Mouse (Mus musculus): Measurements from ENCODE around the gene Slc34a1.

Gene Slc34a1

GRCm38 (mm10) chr13:55444286-55444936, 46.4 kb downstream of the Slc34a1 start:
- TF ChIP-seq CTCF (conservative IDR thresholded peaks at IDR 0.05; ENCODE audit: low read length) (no peak), POU5F1 (IDR thresholded peaks at IDR 0.05; ENCODE audit: borderline replicate concordance, low read length) (no peak), NANOG (IDR thresholded peaks at IDR 0.05; ENCODE audit: borderline replicate concordance, low read length) (no peak)
- H3K9me3 ChIP-seq (ENCODE audit: low read length), result peaks cover 10% of the 10 kb centered on the region
- H3K27me3 ChIP-seq (ENCODE audit: insufficient read depth, low read length), result no peaks in the 10 kb centered on the region
- peaks cover 58% of the 10 kb centered on the region for H3K4me1 ChIP-seq (replicated peaks; ENCODE audit: low read depth, low read length)
- H3K4me3 ChIP-seq (replicated peaks; ENCODE audit: low read length), result peak overlapping the region; percentile 98
- H3K36me3 ChIP-seq (ENCODE audit: insufficient read depth, low read length), result peaks cover 29% of the 10 kb centered on the region

DNA sequence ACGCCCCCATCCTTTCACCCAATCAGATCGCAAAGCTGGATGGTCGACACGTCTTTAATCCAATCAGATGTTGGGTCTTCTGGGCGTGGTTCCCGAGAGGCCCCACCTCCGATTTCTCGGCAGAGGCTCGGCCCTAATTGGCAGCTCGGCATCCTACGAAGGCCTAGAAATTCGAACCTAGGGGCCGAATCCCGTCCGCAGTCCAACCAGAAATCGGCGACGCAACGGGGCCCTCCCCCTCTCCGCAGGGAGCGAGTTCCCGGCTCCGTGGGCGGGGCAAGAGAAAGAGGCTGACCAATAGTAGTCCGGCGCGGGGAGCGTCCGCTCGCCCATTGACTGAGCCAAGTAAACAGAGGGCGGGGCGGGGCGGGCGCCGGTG, 46.9 kb downstream of the Slc34a1 start, which contains the start of gene Grk6:
TSS of gene Grk6 (plus strand) at position 136 of the 379 bp plus-strand sequence.
- no peaks in the 10 kb centered on the region for H3K27me3 ChIP-seq (ENCODE audit: insufficient read depth, low read length)
- peak within 1 kb of the TSS; percentile 98 for H3K4me3 ChIP-seq (replicated peaks; ENCODE audit: low read length)
- peaks cover 5% of the 10 kb centered on the region; the same call in 1 of the 2 replicates for H3K9me3 ChIP-seq (ENCODE audit: low read length)
- H3K4me1 ChIP-seq (replicated peaks; ENCODE audit: low read depth, low read length), result peaks cover 63% of the 10 kb centered on the region
- peaks cover 34% of the 10 kb centered on the region for H3K36me3 ChIP-seq (ENCODE audit: insufficient read depth, low read length)
- no peak for TF ChIP-seq POU5F1 (IDR thresholded peaks at IDR 0.05; ENCODE audit: borderline replicate concordance, low read length)
- TF ChIP-seq CTCF (conservative IDR thresholded peaks at IDR 0.05; ENCODE audit: low read length), result no peak
- TF ChIP-seq NANOG (IDR thresholded peaks at IDR 0.05; ENCODE audit: borderline replicate concordance, low read length), result no peak; the same call in 1 of the 2 replicates

GRCm38 (mm10) chr13:55445361-55446091, 47.5 kb downstream of the Slc34a1 start:
- Histone ChIP-seq H3K4me3 (replicated peaks; ENCODE audit: low read length) (peak overlapping the region; percentile 98), H3K4me1 (replicated peaks; ENCODE audit: low read depth, low read length) (peaks cover 69% of the 10 kb centered on the region)
- TF ChIP-seq NANOG (IDR thresholded peaks at IDR 0.05; ENCODE audit: borderline replicate concordance, low read length) (no peak), POU5F1 (IDR thresholded peaks at IDR 0.05; ENCODE audit: borderline replicate concordance, low read length) (no peak), CTCF (conservative IDR thresholded peaks at IDR 0.05; ENCODE audit: low read length) (no peak)

GRCm38 (mm10) chr13:55446483-55447105, 48.6 kb downstream of the Slc34a1 start:
- H3K4me3 ChIP-seq (replicated peaks; ENCODE audit: low read length), result peak overlapping the region; percentile 98
- no peak for TF ChIP-seq CTCF (conservative IDR thresholded peaks at IDR 0.05; ENCODE audit: low read length)
- no peak for TF ChIP-seq NANOG (IDR thresholded peaks at IDR 0.05; ENCODE audit: borderline replicate concordance, low read length)
- no peak for TF ChIP-seq POU5F1 (IDR thresholded peaks at IDR 0.05; ENCODE audit: borderline replicate concordance, low read length)
- no peaks in the 10 kb centered on the region for H3K9me3 ChIP-seq (ENCODE audit: low read length)
- H3K4me1 ChIP-seq (replicated peaks; ENCODE audit: low read depth, low read length), result peaks cover 80% of the 10 kb centered on the region
- peaks cover 50% of the 10 kb centered on the region for H3K36me3 ChIP-seq (ENCODE audit: insufficient read depth, low read length)
- no peaks in the 10 kb centered on the region for H3K27me3 ChIP-seq (ENCODE audit: insufficient read depth, low read length)

More at GRCm38 (mm10) chr13:55445361-55446091, 47.5 kb downstream of the Slc34a1 start:
- Histone ChIP-seq H3K9me3 (ENCODE audit: low read length) (no peaks in the 10 kb centered on the region), H3K36me3 (ENCODE audit: insufficient read depth, low read length) (peaks cover 40% of the 10 kb centered on the region), H3K27me3 (ENCODE audit: insufficient read depth, low read length) (no peaks in the 10 kb centered on the region)

GRCm38 (mm10) chr13:55447543-55447943, 49.6 kb downstream of the Slc34a1 start:
- H3K4me3 ChIP-seq (replicated peaks; ENCODE audit: low read length), result peak overlapping the region; percentile 98
- no peaks in the 10 kb centered on the region for H3K9me3 ChIP-seq (ENCODE audit: low read length)
- no peaks in the 10 kb centered on the region for H3K27me3 ChIP-seq (ENCODE audit: insufficient read depth, low read length)
- TF ChIP-seq POU5F1 (IDR thresholded peaks at IDR 0.05; ENCODE audit: borderline replicate concordance, low read length), result no peak
- TF ChIP-seq NANOG (IDR thresholded peaks at IDR 0.05; ENCODE audit: borderline replicate concordance, low read length), result no peak
- TF ChIP-seq CTCF (conservative IDR thresholded peaks at IDR 0.05; ENCODE audit: low read length), result no peak
- peaks cover 60% of the 10 kb centered on the region for H3K36me3 ChIP-seq (ENCODE audit: insufficient read depth, low read length)
- H3K4me1 ChIP-seq (replicated peaks; ENCODE audit: low read depth, low read length), result peaks cover 81% of the 10 kb centered on the region

DNA sequence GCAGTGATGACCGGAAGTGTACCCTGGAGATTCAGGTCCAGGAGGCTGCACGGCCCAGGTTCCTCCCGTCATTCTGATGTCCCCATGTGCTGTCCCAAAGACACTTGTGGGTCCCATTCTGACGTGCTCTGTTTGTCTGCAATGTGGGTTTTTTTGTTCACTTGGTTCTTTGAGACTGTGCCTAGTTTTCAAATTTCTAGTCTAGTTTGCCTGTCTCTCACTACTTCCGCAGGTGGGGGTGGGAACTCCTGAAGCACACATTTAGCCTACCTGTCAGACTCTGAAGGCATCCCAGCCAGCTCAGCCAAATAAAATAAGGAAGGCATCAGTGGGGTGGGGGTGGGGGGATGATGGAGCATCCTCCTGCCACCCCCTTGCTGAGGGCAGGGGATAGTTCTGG, 50.1 kb downstream of the Slc34a1 start:
- Histone ChIP-seq H3K4me1 (replicated peaks; ENCODE audit: low read depth, low read length) (peaks cover 81% of the 10 kb centered on the region), H3K4me3 (replicated peaks; ENCODE audit: low read length) (peak overlapping the region; percentile 98), H3K36me3 (ENCODE audit: insufficient read depth, low read length) (peaks cover 66% of the 10 kb centered on the region), H3K27me3 (ENCODE audit: insufficient read depth, low read length) (no peaks in the 10 kb centered on the region), H3K9me3 (ENCODE audit: low read length) (no peaks in the 10 kb centered on the region)
- TF ChIP-seq POU5F1 (IDR thresholded peaks at IDR 0.05; ENCODE audit: borderline replicate concordance, low read length) (no peak), NANOG (IDR thresholded peaks at IDR 0.05; ENCODE audit: borderline replicate concordance, low read length) (no peak), CTCF (conservative IDR thresholded peaks at IDR 0.05; ENCODE audit: low read length) (no peak)

GRCm38 (mm10) chr13:55449205-55449604, 51.2 kb downstream of the Slc34a1 start:
- Histone ChIP-seq H3K36me3 (ENCODE audit: insufficient read depth, low read length) (peaks cover 77% of the 10 kb centered on the region), H3K9me3 (ENCODE audit: low read length) (no peaks in the 10 kb centered on the region), H3K27me3 (ENCODE audit: insufficient read depth, low read length) (no peaks in the 10 kb centered on the region), H3K4me3 (replicated peaks; ENCODE audit: low read length) (peak overlapping the region; percentile 98), H3K4me1 (replicated peaks; ENCODE audit: low read depth, low read length) (peaks cover 83% of the 10 kb centered on the region)
- TF ChIP-seq POU5F1 (IDR thresholded peaks at IDR 0.05; ENCODE audit: borderline replicate concordance, low read length), result no peak
- TF ChIP-seq CTCF (conservative IDR thresholded peaks at IDR 0.05; ENCODE audit: low read length), result no peak
- TF ChIP-seq NANOG (IDR thresholded peaks at IDR 0.05; ENCODE audit: borderline replicate concordance, low read length), result no peak
